Mouse (Mus musculus) megakaryocyte, adult 5-6 weeks (primary cell): ENCODE measurements at regions not wholly inside any gene's neighbourhood (a gene's known extent, or its start where the extent isn't known, plus 50 kb on each side); places are given as distances from the start of the nearest gene placed in this dataset.

Experiments used
- ATAC-seq: 2 replicates; pipeline ENCODE4 v1.8.0; 2016; ENCODE audit warnings: mild to moderate bottlenecking, inconsistent platforms; ENCODE audit not compliant: poor library complexity, severe bottlenecking

- ATAC-seq, result no peak
These were observed 175.7 kb upstream of the A1bg start for GRCm38 (mm10) chr15:61098519-61098918.

GRCm38 (mm10) chr15:61096021-61096781 is 173.4 kb upstream of the A1bg start:
- no peak; the same call in 1 of the 2 replicates for ATAC-seq

- no peak for ATAC-seq
These were observed 132.3 kb upstream of the A1bg start for GRCm38 (mm10) chr15:61055017-61055609.

- no peak for ATAC-seq
These were observed 128.6 kb upstream of the A1bg start for GRCm38 (mm10) chr15:61051363-61051762.

- no peak for ATAC-seq
These were observed 86.7 kb upstream of the A1bg start for GRCm38 (mm10) chr15:61009509-61009908.

- ATAC-seq, result no peak
These were observed 84.7 kb upstream of the A1bg start for GRCm38 (mm10) chr15:61007461-61008059.

- no peak for ATAC-seq
These were observed 83.8 kb upstream of the A1bg start for GRCm38 (mm10) chr15:61006608-61007007.

GRCm38 (mm10) chr15:60993971-60994690 is 71.3 kb upstream of the A1bg start:
- ATAC-seq, result no peak

GRCm38 (mm10) chr15:60993394-60993793 is 70.6 kb upstream of the A1bg start:
- ATAC-seq, result no peak

GRCm38 (mm10) chr15:60982576-60982975 is 59.8 kb upstream of the A1bg start:
- no peak for ATAC-seq
